Mouse (Mus musculus) megakaryocyte, embryonic 14.5 days (primary cell): ENCODE results near the gene Ndc1.

ENCODE experiments used
- FLI1 ChIP-seq: IDR thresholded peaks from 2 replicates; pipeline ENCODE4 v1.6.1; 2012; ENCODE audit warnings: low read length, inconsistent platforms, mixed read lengths
- GATA1 ChIP-seq: IDR thresholded peaks from 3 replicates; pipeline ENCODE4 v1.6.1; 2012; ENCODE audit warnings: mixed read lengths, low read length, inconsistent platforms, borderline replicate concordance

- TF ChIP-seq GATA1: no peak
- no peak for TF ChIP-seq FLI1
Observed at GRCm38 (mm10) chr4:107358460-107358859, 9.1 kb upstream of the Ndc1 start.
